Mouse (Mus musculus): Measurements from ENCODE around the gene Ttyh3.
"Not testable (repeated sequence)": the region's sequence is repeated elsewhere in the genome, so short reads cannot be mapped to it uniquely, and the experiment has no call there.

Ttyh3 gene

GRCm38 (mm10) chr5:140648519-140649100 lies at the start of gene Ttyh3:
Gene Ttyh3, minus strand, starts transcription at chr5:140649031.
- DNase-seq (ENCODE audit: low spot score in 2 of 2): no peak

DNA sequence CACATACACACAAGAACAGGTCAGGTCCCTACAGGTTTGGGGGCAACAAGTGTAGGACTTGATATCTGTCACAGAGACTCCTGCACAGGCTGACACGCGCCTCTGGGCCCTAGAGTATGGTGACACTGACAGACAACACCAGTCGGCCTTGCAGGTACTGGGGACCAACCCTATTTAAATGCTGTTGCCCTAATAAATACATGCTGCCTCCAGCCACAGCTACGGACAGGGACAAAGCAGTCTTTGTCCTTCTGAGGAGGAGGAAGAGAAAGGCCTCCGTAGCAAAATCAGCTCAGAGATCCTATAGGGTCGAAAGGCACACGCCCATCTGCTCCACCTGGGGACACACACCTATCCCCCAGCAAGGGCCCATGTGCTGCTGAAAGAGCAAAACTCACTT lies 47.2 kb upstream of the Ttyh3 start:
- DNase-seq (ENCODE audit: low spot score in 2 of 2): no peak

DNA sequence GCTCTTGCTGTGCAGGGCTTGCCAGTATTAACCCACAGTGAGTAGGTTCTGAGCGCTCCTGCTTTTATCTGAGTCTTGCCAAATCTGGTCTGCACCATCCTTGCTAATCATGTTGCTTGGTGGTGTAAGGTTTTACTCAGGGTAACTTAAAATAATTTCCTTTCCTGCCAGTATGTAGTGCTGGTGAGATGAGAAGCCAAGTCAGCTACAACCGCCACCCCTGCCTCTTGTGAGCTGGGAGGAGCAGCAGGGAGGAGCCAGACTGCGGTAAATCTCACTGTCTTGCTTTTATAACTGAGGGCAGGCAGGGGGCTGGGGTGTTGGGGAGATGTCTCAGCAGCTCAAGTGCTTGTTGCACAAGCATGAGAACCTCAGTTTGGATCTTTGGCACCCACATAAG lies 39.6 kb upstream of the Ttyh3 start:
- DNase-seq (ENCODE audit: low spot score in 2 of 2): peak; percentile 48 to 51

DNA sequence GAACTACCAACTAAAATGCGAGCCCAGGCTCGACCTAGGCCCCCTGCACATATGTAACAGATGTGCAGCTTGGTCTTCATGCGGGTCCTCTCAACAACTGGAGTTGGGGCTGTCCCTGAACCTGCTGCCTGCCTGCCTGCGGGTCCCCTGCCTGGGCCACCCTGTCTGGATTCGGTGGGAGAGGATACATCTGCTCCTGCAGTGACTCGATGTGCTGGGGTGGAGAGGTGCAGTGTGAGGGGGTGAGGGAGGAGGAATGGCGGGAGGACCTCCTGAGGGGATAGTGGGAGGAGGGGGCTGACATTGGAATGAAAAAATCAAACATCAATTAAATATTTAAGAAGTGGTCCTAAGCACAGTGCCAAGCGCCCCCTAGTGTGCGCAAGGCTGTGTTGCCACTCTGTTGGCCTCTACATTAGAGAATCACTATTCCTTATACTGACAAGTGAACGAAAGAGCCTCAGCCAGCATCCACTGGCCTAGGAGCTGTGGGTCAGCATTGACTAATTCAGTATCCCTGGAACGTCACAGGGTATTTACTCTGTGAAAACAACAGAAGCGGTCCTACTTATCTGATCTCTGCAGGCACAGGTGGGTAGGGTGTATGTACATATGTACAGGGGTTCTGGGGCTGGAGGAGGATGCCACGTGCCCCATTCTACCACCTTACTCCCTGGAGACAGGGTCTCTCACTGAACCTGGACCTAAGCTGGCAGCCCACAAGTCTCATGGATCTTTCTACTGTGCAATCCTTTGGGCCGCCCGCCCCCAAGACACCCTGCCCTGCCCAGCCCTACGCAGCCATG lies 35.7 kb upstream of the Ttyh3 start:
- peak in 1 of 2 experiments; percentile 71 for DNase-seq (ENCODE audit: low spot score in 2 of 2)

GRCm38 (mm10) chr5:140682113-140682512 lies 33.3 kb upstream of the Ttyh3 start:
- no peak for DNase-seq (ENCODE audit: low spot score in 2 of 2)

GRCm38 (mm10) chr5:140680950-140681349 lies 32.1 kb upstream of the Ttyh3 start:
- no peak for DNase-seq (ENCODE audit: low spot score in 2 of 2)

DNA sequence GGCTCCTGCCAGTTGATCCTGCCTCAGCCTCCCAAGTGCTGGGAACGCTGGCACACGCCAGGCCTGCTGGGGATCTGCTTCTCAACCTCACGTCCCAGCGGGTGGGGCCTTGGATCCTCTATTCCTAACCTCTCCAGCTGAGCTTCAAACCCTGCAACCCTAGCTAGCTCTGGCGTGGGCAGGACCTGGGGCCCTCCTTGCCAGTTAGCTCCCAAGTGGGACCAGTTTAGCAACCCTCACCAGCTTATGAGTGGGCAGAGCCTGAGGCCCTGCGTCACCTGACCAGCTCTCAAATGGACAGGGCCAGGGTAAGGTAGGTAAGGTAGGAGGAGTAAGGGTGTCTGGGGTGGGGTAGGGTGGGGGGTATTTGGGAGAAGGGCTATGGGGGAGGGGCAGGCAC lies 31.2 kb upstream of the Ttyh3 start:
- no peak for DNase-seq (ENCODE audit: low spot score in 2 of 2)

DNA sequence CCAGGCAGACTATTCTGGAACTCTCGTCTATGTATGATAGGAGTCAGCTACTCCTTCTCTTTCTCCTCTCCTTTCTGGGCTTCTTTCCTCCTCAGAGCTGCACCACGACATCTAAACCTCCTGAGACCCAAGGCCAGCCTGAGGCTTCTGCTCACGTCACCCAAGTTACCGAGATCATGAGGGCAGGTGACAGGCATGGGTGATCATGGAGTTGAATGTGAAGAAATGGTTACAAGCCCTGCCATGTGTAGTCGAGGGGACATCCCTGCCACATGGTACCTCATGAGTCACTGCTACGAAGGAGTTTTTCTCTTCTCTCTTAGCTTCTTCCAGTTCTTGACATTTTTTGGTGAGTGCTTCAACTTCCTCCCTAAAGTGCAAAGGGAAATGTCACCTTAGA lies 28.3 kb upstream of the Ttyh3 start:
- DNase-seq (ENCODE audit: low spot score in 2 of 2): no peak

DNA sequence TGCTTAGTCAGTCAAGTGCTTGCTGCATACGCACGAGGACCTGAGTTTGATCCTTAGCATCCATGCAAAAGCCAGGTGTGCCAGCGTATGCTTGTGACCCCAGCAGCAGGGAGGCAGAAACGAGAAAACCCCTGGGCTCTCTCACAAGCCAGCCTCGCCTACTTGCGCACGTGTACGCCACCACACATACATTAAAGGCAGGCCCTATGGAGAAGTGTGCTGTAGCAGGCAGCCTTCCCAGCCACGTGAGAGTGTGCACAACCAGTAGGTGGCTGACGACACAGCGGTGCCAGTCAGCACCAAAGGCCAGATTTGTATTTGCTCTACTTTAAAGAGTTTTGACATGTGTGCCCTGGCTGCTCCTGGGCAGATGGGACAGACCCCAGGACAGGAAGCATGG lies 26.8 kb upstream of the Ttyh3 start:
- peak in 1 of 2 experiments; percentile 52 for DNase-seq (ENCODE audit: low spot score in 2 of 2)

GRCm38 (mm10) chr5:140675079-140675478 lies 26.2 kb upstream of the Ttyh3 start:
- no peak for DNase-seq (ENCODE audit: low spot score in 2 of 2)

DNA sequence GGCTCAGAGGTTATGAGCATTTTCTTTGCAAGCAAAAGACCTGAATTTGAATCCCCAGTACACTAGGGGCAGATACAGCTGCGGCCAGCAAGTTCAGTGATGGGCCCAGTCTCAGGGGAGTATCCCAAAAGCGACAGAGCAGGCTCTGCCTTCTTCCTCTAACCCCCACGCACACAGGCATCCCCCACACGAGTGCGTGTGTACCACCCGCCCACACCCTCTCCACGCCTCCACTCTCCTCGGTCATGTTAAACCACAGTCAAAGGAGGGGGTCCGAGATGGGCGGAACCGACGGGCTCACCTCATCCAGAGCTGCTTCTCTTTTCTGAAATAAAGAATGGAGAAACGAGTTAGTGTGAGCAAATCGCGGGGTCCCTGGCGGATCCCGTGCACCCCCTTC lies 25.2 kb upstream of the Ttyh3 start:
- no peak for DNase-seq (ENCODE audit: low spot score in 2 of 2)

DNA sequence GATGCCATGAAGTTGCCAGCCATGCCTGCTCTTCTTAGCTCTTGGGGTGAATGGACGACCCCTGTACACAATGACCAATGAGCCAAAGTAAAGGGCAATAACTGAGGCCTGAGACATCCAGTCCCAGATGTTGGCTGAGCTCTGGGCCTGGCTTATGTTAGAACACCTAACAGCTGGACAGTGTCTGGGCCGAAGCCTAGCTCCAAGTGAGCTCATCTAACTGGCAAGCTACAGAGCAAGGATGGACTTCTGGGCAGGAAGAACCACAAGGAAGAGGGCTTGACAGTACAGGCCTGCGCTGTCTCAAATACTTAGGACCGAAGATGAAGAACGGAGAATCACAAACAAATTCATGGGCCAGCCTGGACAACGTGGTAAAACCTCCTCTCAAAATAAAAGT lies 23.8 kb upstream of the Ttyh3 start:
- not testable (repeated sequence) for DNase-seq (ENCODE audit: low spot score in 2 of 2)

DNA sequence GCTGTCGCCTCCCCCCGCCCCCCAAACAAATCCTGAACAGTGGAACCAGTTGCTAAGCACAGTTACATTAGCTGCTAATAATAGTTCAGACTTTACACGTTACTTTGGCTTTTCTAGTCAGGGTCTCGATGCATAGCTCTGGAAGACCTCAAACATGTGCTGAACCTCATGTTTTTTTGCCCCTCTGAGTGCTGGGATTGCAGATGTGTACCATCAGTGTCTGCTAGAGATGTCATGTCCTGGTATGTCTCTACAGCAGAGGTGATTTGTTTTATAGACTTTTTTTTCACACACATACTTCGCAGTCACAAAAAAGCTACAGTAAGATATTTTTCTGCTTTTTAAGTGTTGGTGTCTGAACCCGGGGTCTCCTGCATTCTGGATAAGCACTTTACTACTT lies 23.3 kb upstream of the Ttyh3 start:
- no peak for DNase-seq (ENCODE audit: low spot score in 2 of 2)

GRCm38 (mm10) chr5:140663621-140664180 lies 14.9 kb upstream of the Ttyh3 start:
- peak in 1 of 2 experiments; percentile 62 for DNase-seq (ENCODE audit: low spot score in 2 of 2)

DNA sequence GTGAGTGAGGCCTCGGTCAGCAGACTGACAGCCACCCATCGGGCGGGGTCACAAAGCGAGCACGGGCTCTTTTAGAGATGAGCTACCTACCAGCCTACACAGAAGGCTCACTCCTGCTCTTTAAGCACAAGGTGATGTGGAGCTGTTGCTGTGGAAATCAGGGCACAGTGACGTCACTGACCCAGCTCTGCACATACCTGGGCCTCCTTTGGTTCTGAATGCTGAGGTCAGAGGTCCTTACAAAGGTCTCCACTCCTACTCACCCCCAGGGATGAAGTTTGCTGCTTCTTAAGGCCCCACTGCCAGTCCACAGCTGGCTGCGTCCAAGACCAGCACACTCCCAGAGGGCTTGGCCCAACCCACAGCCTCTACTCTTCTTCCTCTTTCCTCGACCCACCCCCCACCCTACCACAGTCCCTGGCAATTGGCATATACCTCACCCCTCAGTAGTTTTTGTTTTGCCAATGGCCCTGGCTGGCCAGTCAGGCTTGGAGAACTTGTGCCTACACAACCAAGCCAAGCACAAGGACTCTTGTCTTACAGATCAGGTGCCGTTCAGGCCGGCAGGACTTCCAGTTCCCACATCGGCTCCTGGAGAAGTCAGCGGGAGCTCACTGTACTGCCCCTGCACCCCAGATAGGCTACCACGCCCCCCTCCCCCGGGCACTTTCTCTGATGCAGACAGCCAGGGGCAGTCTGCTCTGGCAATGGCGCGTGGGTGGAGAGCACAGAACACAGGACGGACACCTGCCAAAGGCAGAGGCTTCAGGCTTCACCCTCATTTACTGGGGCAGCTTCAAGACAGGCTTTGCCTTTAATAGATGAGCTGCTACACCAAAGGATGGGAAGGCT lies 14.1 kb upstream of the Ttyh3 start:
- no peak for DNase-seq (ENCODE audit: low spot score in 2 of 2)

DNA sequence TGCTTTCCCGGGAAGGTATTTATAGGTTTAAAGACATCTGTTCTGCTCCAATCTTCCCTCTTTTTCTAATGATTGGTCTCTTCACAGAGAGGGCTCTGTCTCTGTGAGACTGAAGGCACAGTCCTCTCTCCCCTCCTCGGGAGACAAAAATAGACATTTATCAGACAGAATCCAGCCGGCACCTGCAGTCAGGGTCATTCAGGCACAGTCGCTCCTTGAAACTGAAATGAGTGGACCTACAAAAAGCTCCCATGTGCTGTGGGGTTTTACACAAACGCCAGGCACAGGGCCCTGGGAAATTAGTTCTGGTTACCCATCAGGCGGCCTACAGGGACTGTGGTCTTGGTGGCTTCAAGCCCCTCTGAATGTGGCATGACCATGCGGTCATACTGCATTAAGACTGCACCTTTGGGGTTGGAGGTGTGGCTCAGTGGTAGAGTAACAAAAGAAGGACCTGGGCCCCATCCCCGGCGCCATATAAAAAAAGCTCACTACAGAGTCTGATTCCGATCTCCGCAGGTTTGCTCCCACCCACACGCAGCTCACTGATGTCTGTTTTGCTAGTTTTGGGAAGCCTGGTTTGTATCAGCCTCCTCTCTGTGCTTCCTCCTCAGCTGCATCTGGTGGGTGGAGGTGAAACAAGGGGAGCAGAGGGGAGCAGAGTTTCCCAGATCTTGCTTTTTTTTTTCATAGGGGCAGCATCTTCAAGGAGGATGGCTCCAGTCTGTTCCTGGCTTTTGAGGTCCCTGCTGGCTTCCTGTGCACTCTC lies 13.2 kb upstream of the Ttyh3 start:
- peak; percentile 68 to 69 for DNase-seq (ENCODE audit: low spot score in 2 of 2)

DNA sequence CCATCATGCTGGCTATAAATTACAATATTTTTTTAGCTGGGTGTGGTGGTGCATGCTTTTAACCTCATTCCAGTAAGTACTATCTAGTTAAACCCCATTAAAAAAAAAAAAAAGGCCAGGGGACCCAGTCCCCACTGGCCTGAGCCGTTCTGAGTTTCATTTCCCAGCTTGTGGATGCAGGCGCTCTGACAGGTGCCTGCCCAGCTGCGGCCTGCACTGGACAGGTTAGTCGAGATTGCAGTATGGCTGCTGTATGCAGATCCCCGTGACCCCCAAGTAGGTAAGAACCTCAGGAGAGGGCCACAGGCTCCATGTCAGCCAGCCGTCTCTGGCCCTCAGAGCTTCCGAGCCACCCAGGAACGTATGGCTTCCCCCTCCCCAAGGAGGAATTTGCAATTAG lies 12.6 kb upstream of the Ttyh3 start:
- DNase-seq (ENCODE audit: low spot score in 2 of 2): no peak

- no peak for DNase-seq (ENCODE audit: low spot score in 2 of 2)
Observed at GRCm38 (mm10) chr5:140660398-140660797, 11.6 kb upstream of the Ttyh3 start.

DNA sequence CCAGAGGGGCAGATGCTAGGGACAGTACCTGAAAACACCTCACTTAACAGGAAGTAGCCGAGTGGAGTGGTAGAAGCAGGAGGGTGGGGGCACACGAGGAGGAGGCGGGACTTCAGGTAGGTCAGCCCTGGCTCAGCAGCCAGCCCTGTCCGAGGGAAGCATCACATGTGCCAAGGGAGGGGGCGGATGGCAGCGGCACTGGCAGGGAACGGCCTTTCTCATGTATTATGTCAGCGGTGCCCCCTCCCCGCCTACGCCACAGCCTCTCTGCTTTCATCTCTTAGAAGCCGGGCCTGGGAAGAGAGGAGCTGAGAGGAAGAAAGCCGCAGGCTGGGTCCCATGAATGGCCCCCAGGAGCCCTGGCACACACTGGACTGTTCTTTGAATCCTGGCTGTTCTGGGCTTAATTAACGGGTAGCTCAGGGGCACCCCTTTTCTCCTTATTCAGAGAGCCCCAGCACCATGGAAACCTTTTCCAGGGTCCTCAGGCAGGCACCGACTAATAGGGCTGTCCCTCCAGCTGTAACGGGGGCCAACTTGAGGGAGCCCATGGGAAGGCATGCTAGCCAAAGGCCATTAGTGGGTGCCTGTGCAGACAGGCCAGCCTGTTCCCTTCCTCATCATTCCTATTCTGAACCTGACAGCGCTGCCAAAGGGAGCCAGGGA lies 10.9 kb upstream of the Ttyh3 start:
- DNase-seq (ENCODE audit: low spot score in 2 of 2): peak; percentile 73 to 83

DNA sequence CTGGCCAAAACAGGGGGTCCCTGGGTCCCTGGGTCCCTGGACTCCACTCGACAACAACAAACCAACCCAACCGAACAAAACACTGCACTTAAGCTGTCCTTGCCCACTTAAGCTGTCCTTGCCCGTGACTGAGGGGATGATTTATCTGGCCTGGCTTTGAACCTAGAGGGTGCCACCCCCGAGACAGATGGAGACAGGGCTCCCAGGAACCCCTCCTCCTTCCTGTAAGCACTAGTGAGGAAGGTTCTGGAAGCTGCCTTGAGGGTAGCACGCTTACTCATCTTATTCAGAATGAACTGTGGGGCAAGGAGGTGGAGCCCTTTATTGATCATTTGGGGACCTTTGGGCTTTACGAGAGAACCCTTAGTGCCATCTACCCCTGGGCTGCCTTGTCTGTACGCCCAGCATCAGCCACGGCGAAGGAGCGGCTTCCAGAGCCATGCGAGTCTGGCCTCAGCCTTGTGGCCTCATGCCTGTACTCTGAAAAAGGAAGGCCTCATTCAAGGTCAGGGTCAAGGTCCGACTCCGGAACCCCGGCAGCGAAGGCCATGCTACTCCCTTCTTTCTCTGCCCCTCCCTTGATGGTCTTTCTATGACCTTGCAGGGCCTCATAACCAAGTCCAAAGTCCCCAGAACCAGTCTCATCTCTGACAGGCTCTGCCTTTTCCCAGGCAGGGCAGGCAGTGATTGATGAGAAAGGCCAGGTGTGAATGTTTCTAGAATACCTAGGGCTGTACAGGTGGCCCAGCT lies 5.4 kb upstream of the Ttyh3 start:
- DNase-seq (ENCODE audit: low spot score in 2 of 2): no peak
